Mouse (Mus musculus): ENCODE results near the gene Ackr3.

Gene Ackr3

DNA sequence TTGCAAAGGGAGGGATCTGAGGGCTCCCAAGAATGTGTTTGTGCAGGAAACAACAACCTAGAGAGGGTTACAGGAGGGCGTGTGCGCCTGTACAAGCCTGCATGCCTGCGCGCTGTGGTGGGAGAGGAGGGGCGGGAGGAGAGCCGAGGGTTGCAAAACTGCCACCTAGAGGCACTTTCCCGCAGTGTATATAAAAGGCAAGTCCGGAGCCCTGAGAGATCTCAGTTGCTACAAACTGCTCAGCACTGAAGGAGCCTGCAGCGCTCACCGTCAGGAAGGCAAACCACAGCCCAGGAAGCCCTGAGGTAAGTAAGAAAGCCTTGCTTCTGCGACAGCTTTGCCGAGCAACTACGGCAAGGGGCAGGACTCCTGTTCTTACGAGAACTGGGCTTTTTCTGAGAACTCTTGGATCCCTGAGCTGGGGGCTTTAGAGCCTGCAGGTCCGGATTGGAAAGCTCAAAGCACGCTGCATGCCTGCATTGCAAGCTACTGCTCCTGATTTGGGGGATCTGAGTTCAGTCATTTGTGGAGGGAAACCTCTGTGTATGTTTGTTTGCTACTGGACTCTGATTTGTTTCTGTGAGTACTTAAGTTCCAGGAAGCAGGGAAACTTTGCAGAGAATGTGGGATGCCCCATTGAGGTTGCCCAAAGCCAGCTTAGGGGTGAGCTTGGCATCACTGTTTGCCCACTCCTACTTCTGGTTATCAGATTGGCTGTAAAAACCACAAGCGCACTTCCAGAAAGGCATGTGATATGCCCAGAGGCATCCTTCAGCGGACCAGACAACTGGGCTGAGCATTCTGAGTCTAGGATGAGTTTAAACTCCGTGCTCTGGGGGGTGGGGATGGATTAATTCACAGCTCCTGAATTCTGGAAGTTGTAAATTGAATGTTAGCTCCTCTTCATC, at the start of gene Ackr3:
TSS of gene Ackr3 (plus strand) at position 198 of the 908 bp plus-strand sequence.
- peak; percentile 87 for DNase-seq (ENCODE audit: low spot score)

DNA sequence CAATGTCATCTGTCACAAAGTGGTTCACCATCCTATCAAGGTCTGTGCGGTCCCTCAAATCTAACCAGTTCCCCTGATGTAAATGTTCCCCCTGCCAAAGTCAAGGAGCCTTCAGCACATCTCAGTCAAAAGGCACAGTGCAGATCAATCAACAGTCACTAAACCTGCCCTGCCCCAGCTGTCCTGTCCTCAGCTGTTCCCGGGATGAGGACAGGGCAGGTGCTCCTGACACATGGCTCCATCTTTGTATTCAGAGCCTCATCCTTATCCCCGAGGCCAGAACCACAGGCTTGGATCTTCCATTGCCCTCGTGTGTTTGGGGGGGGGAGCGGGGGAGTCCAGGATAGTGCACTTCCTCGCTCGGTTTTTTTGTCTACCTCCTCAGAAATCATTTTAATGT, 47.2 kb upstream of the Ackr3 start:
- no peak for DNase-seq (ENCODE audit: low spot score)

DNA sequence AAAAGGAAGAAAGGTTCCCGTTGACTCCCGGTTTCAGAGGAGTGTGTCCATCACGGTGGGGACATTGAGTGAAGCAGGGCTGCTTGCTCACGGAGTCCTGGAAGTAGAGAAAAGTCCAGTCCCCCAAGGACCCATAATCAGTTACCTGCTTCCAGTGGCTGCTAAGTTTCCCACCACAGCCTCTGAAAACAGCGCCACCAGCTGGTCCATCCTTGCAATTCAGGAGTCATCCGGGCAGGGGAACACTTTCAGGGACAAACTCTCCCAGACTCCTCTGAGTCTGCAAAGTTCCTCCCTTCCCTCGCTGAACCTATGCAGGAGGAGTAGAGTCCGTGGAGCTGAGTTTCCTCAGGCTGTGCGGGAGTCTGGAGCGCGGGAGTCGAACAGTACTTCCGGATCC, 43.9 kb upstream of the Ackr3 start:
- DNase-seq (ENCODE audit: low spot score), result no peak

DNA sequence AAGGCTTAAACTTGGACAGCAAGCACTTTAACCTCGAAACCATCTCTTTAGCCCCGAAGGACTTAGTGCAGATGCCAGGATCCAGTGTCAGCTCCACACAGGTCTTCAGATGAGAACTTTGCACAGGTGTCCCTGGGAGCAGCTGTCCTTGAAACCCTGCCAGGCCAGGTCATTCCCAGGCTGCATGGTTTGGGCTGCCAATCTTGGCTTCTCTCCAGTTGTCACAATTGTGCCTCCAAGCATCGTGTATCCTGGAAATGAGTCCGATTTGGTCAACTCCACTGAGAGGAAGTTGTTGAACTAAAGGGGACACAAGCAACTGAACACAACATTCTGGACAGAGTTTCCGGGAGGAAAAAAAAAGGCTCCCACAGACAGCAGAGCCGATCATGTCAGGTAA, 42.2 kb upstream of the Ackr3 start:
- DNase-seq (ENCODE audit: low spot score), result no peak

DNA sequence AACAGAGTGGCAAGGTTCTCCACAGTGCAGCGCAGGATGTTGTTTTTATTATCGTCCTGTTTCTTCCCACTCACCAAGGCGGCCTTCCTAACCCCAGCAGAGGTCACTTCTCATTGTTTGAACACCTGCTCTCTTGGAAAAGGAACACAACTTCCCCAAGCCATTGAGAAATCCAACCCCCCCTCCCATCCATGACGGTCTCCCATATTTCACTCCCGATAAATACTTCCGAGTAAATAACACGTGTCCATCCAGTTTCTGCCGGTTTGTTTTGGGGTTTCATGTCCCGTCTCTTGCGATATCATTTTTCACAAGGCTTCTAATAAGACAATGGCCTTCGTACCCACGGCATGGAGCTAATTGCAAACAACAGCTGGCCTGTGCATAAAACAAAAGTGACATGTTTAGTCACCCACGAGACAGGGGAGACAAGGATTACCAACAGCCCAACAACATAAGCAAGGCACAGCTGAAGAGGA, 41.4 kb upstream of the Ackr3 start:
- DNase-seq (ENCODE audit: low spot score), result no peak

DNA sequence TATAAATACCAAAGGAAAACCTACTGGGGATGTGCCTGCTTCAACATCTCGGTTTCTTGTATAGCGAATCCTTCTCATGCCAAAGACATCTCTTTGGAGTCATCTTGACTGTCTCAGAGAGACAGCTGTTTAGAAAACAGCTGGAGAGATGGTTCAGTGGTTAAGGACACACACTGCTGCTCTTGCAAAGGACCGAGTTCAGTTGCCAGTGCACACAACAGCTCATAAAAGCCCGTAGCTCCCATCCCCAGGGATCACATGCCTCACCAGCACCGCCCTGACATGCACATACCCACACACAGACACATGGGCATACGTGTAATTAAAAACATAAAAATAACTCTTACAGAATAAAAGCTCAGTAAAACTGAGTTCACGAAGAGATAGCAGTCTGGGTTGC, 40.6 kb upstream of the Ackr3 start:
- no peak for DNase-seq (ENCODE audit: low spot score)

DNA sequence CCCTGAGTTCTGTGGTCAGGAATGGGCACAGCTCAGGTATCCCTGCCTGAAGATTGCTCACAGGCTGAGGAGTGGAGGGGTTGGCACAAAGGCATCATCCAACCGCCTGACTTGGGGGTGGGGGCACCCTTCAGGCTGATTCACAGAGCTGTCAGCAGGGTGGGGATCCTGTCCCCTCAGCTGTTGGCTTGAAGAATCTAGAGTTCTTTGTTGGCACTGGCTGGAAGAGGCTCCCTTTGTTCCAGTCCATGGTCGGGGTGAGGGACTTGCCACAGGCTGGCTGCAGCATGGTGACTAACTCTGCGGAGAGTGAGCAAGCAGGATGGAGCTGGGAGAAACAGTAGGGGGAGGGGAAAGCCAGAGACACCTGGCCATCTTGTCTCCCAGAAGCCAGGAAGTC, 39.5 kb upstream of the Ackr3 start:
- no peak for DNase-seq (ENCODE audit: low spot score)

DNA sequence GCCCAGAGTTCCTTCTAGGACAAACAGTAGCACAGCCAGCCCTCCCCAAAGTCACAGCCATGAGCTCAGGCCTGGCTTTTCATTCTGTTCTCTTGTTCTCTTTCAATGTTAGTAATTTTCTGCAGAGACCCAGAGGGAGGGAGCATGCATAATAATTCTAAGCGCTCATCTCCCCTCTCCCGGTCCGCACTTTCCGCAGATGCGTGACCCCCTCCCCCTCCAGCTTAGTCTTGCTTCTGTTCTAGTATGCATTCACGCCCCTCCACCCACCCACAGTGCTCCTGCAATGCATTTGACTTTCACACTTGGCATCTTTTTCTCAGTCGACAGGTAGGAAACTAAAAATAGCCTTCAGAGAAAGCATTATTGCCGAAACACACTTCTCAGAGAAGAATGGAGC, 29.4 kb upstream of the Ackr3 start:
- DNase-seq (ENCODE audit: low spot score), result no peak

DNA sequence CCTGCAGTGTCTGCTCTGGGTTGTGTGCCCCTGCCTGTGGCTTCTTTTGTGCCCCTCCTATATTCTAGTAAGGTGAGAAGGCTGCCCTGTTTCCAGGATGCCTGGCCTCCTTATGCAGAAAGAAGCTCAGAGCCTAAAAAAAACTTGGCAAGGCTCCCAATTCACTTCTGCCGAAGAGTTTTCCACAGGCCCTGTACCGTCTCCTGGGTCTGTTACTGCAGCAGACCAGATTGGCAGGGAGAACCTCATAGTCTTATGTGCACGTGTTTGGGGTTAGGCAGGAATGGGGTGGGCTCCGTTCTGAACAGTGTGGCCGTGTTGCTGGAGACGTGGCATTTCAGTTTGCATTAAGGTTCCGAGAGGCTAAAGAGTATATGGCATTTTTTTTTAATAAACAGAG, 27.6 kb upstream of the Ackr3 start:
- DNase-seq (ENCODE audit: low spot score), result no peak

DNA sequence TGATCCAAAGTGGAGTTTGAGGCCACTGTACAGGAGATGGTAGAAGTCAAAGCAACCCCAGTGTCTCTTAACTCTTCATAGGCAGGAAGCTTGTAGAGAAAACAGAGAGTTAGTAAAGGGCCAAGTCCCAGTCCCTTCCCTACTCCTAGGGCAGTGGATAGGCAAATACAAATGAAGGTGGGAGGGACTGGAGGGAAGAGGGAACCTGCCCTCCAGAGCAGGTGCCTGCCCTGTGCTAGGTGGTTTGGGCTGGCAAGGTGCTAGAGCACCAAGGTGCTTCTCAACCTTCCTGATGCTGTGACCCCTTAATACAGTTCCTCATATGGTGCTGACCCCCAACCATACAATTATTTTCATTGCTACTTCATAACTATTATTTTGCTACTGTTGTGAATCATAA, 26.2 kb upstream of the Ackr3 start:
- DNase-seq (ENCODE audit: low spot score), result no peak

DNA sequence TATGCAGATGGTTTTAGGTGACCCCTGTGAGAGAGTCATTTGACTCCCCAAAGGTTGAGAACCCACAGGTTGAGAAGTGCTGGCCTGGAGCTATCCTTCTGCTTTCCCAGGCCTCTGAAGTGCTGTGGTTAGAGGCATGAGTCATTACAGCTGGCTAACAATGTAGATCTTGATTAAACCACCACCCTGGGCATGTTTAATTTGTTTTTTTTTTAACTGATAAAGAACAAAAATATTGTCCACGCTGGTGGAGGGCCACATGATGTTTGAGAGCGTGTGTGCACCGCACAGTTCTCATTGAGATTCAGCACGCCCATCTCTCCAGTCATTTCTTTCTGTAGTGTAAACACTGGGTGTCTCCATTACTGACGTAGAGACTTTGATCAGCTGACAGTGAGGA, 25.8 kb upstream of the Ackr3 start:
- no peak for DNase-seq (ENCODE audit: low spot score)

DNA sequence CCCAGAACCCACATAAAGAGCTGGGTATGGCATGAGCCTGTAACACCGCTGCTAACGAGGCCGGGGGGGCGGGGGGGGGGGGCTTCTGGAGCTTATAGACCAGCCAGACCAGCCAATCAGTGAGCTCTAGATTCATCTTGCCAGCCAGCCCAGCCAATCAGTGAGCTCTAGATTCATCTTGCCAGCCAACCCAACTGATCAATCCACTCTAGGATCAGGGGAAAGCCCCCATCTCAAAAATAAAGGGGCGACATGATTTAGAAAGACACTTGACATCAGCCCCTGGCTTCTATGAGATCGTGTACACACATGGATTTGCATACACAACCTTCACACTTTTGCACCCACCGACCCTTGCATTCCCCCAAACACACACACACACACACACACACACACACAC, 23.3 kb upstream of the Ackr3 start:
- no peak for DNase-seq (ENCODE audit: low spot score)

DNA sequence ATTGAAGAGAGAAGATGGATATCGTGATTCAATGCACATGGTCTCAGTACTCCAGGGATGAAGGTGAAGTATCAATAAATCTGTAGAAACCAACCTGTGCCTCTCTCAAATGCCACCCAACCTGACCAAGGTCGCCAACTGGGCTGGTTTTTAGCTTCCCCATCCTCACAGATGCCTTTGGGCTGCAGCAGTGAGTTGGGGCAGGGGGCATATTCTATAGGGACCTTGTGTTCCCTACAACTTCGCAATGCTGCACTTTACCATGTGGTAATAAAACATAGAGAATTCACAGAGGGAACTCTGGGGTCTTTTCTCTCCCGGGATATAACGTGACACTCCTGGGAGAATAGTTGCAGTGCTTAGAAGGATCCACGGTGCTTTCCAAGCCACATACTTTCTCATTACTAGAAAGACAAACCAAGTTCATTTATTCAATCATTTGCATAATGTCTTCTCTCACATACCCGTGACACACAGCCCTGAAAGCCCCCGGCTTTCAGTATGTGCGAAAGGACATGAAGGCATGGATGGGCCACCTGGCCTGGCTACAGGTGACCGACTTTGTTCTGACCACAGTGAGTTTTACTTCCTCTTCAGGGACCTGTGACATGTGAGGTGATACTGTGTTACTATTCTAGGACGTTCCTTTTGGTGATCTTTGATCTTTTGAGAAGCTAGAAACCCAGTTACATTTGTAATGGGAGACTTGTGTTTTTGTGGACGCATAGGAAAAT, 22.6 kb upstream of the Ackr3 start:
- no peak for DNase-seq (ENCODE audit: low spot score)

DNA sequence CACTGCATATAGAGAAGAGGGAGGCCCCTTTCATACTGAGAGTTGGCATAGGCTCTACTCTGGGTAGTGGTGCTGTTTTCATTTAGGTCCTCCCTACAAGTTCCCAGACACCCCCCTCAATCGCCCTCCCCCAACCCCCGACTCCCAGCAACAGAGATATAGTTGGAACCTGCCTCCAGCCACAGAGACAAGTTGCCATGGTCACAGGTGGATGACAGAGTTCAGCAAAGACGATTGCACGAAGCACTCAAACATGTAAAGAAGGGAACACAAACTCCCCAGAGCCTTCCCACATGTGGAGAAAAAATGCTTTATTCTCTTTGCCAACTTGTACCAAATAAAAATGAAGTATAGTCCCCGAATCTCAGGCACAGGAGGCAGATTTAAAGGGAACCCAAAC, 21.3 kb upstream of the Ackr3 start:
- DNase-seq (ENCODE audit: low spot score), result no peak

DNA sequence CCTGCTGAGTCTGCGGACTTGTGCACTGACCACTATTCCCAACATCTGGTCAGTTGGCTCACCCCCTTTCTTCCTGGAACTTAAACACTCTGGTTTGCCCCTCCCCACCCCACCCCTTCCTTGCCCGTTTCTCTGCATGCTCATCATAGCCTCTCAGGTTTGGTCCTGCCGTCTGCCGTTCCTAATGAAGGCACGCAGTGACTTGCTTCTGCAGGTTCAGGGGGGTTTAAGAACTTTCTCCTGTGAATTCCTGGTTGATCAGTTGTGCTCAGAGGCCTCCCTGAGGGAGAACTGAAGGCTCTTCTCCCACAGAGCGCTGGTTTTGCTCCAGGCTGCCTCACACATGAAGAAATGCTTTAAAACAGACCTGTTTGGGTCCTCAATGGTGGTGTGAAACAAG, 20.2 kb upstream of the Ackr3 start:
- DNase-seq (ENCODE audit: low spot score), result no peak

DNA sequence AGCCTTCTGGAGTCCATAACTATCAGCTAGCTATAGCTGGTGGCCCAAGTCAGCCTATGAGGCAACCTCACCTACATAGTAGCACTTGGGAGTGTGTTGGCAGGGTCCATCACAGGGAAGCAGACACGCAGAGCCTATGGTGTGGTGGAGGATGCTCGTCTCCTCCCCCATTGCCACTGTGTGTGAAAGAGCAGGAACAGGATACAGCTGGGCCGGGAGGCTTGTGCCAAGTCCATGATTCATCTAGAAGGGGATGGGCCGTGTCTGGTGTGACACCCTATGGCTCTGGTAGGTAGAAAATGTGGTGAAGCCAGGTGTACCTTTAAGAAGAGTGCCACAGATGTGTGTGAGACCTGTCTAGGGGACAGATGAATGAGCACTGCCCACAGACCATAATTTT, 17.6 kb upstream of the Ackr3 start:
- no peak for DNase-seq (ENCODE audit: low spot score)

DNA sequence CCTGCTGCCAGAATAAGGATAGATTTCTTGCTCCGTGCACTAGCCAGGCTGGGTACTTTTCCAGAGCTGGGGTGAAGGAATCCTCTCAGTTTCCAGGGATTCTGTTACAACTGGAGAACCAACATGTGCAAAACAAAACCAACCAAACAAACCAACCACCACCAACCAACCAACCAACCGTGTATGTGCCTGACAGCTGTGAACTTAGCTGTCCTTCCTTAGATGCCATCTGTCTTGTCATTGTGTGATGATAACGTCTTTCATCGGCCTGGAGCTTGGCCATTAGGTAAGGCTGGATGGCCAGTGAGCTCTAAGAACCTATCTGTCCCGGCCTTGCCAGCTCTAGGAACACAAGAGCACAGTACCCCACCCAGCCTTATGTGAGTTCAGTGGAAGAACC, 16.9 kb upstream of the Ackr3 start:
- no peak for DNase-seq (ENCODE audit: low spot score)

DNA sequence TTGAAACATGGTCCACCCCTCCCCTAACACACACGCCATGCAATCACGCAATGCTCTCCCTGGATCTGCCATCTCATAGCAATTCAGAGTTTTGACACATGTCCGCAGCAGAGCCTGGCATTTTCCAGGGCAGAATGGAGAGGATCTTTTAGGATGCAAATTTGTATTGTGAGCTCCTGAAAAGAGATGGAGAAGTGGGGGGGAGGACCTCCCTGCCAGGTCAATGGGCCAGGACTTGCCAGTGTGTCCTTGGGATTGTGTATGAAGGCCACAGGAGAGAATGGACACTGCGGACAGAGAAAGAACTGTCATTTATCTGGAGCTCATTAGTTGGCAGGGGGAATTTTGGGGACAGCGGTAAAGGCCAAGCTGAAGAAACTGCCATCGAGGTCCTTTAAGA, 14.7 kb upstream of the Ackr3 start:
- DNase-seq (ENCODE audit: low spot score), result no peak

DNA sequence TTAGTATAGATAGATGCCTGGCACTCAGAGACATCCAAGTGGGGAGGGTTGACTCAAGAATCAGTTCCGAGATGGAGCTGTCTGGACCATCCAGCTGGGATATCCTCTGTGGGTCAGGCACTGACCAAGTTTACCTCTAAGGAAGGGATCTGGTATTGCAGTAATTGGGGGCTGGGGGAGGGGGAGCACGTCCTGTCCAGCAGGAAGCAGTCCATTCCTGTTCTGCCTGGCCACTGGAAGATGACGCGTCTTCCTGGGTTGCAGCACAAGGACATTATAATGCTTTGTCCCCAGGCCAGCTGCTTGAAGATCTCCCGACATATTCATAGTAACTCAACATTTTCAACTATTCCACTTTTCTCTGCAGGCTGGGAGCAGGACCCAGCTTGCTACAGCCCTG, 2.5 kb upstream of the Ackr3 start:
- DNase-seq (ENCODE audit: low spot score), result no peak

DNA sequence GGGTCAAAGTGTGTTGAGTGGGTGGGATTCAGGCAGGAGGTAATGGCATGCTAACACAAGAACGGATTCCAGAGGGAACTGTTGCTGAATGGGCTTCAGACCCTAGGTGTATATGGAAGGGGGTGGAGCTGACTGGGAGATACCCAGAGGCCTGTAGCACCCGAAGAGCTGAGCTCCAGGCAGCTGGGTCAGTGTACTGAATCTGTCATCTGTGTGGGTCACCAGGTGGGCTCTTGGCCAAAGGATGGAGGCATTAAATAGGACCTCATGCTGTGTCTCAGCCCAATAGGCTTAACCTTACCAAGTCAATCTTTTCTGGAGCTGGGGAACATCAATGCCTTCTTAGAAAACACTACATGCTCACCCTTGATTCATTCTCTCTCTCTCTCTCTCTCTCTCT, 2.1 kb upstream of the Ackr3 start:
- no peak for DNase-seq (ENCODE audit: low spot score)

DNA sequence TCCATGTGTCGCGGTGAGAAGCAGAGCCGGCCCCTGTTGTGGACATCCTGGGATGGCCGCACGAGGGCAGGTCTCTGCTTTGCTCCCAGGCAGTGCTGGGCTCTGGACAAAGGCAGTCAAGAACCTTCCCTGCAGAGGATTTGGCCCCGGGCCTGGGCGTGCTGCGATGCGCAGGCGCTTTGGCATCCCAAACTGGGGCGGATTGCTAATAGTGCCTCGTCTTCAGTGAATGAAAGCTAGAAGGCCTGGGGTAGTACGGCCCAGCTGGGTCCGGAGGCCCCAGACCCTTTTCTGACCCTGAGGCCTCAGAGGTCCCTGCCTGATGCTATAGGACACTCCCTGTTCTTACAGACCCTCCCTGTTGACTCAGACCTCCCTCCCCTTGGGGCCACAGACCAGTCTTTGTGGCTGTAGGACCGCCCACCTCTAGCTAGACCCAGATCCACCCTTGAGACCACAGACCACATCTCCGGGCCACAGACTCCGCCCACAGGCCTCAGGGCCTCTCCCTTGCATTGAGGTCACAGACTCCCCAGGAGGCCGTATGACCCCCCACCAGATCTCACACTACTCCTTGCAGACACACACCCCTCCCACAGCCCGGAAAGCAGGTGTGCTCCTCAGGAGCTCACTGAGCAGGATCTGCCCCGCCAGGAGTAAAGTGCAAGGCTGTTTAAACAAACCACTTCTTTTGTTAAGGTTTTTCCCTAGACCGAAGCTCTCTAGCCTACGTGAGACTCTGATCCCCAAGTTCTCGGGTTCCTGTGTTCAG, 1.4 kb upstream of the Ackr3 start:
- peak; percentile 74 for DNase-seq (ENCODE audit: low spot score)

DNA sequence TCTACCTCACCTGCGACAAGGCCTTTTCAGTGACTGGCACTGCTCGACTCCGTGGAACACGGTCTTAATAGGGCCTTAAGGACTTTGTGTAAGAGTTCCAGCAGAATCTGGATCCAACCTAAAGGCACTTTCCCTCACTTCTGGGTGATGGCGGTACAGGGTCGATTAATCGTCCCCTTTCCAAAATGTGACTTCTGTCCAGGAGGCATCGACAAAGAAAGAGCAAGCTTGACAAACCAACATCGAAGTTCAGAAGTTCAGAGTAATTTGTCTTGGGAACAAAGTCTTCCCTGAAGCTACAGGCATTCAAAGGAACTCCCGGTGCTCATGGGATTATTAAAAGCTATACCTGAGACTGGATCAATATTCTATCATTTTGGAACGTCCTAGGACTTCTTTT, 439 bp upstream of the Ackr3 start:
- DNase-seq (ENCODE audit: low spot score), result no peak

DNA sequence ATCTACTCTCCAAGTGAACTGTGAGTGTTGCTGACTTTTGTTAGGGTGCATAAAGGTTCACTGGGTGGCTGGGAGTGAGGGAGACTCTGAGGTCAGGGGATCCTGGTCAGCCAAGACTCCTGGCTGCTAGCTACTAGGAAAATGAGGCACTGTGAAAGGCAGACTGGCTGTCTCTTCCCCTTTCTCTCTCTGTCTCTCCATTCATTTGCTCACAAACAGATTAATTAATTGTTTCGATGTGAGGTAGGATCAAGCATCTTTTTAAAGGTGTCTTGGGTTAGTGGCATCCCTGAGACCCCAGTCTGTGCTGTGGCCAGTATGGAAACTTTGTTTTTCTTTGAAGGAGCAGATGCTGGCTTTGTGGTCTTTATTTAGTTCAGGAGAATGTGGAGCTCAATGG, 1.0 kb downstream of the Ackr3 start:
- no peak for DNase-seq (ENCODE audit: low spot score)
